Mouse (Mus musculus) left cerebral cortex, adult 2 months (tissue): Measurements from ENCODE around the gene Mical2. TPM values are rescaled to one million over a fixed set of nuclear protein-coding genes. Genes with fewer than 3 reads are reported as not detected.

Source experiments
- DNase-seq, 2 experiments: peaks; one replicate each; pipeline ENCODE4 v3.0.0; 2021 to 2022; ENCODE audit warnings: low spot score in 2 of 2, mixed read lengths in 1 of 2; ENCODE audit errors: extremely low spot score in 1 of 2
- H3K27ac ChIP-seq: fragments of 200-600 bp; 2 replicates; pipeline ENCODE4 v1.8.1; 2022
- H3K4me3 ChIP-seq: fragments of 200-600 bp; 2 replicates; pipeline ENCODE4 v1.8.1; 2022
- CTCF ChIP-seq: fragments of 200-600 bp; IDR thresholded peaks from 2 replicates; pipeline ENCODE4 v1.8.1; 2022; ENCODE audit warnings: antibody characterized with exemption, mild to moderate bottlenecking, moderate library complexity
- intact Hi-C: fragments of 180-260 bp; cut with DNase I; formaldehyde crosslinking; loops from one replicate; pipeline ENCODE4 v1.15.1; 2025
- total RNA-seq, 2 experiments: library from RNA; stranded (reverse); gene quantifications; 2 replicates each; pipeline ENCODE4 v1.2.3; 2021

The Mical2 gene
- total RNA-seq, 2 experiments from 2014 or later: 652 to 703 TPM

DNA sequence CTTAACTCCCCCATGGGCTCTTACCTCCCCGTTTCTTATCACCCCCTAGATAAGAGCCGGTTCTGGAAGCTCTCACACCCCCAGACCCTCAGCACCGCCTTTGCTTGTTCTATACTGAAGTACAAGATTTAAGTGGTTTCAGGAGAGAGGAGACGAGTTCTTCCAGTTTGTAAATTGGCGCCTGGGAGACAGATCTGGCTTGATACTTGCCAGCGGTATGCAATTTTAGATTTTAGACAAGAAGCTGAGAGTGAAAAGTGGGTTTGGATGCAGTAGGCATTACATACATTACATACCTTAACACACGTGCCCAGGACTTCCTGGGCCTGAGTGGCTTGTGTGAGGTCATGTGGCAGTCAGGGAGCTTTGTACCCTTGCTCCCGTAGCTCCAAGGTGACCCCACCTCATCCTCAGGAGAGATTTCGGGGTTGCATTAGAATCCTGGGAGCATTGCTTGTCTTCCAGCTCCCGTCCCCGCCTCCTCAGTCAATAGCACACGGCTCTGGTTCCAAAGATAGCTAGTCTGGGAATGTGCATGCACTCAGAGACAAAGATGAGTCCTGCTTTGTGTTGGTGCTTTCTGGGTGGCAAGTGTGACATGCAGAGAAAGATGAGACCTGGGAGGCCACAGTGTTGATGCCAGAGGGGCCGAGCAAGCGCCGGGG, 43.2 kb downstream of the Mical2 start:
- Histone ChIP-seq H3K27ac (peak overlapping the region; percentile 69), H3K4me3 (no peak overlapping the region)
- intact Hi-C loops: no loop called here
- no peak for DNase-seq
- no peak for TF ChIP-seq CTCF

- Histone ChIP-seq H3K27ac (peak overlapping the region; percentile 56; the same call in 1 of the 2 replicates), H3K4me3 (no peak overlapping the region)
- intact Hi-C loops: no loop called here
- DNase-seq: no peak
- no peak for TF ChIP-seq CTCF
Measured at GRCm38 (mm10) chr7:112270870-112271269, 45.2 kb downstream of the Mical2 start.

- TF ChIP-seq CTCF: no peak
- intact Hi-C loops: no loop called here
- no peak overlapping the region for H3K4me3 ChIP-seq
- no peak overlapping the region for H3K27ac ChIP-seq
- DNase-seq: no peak
Measured at GRCm38 (mm10) chr7:112271627-112272026, 46.0 kb downstream of the Mical2 start.

GRCm38 (mm10) chr7:112272692-112273091, 47.0 kb downstream of the Mical2 start:
- DNase-seq: no peak
- intact Hi-C loops: no loop called here
- Histone ChIP-seq H3K4me3 (no peak overlapping the region), H3K27ac (peak overlapping the region; percentile 41)
- no peak for TF ChIP-seq CTCF

DNA sequence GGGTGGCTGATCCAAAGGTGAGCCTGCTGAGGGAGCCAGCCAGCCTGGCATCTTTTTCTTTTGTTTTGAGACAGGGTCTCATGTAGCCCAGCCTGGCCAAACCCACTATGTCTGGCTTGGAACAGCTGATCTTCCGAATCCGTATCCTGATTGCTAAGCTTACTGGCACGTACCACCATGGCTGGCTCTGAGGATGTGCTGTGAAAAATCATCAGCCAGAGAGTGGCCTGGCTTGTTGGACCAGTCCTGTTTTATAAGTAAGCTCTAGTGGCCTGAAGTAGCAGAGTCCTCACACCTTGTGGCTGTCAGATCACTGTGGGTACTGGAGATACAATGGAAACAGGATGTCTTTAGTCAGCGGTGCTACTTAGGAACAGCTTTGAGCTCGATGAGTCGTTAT, 47.8 kb downstream of the Mical2 start:
- intact Hi-C loops: no loop called here
- no peak for TF ChIP-seq CTCF
- H3K4me3 ChIP-seq: no peak overlapping the region
- DNase-seq: no peak
- peak overlapping the region; percentile 50; the same call in 1 of the 2 replicates for H3K27ac ChIP-seq

DNA sequence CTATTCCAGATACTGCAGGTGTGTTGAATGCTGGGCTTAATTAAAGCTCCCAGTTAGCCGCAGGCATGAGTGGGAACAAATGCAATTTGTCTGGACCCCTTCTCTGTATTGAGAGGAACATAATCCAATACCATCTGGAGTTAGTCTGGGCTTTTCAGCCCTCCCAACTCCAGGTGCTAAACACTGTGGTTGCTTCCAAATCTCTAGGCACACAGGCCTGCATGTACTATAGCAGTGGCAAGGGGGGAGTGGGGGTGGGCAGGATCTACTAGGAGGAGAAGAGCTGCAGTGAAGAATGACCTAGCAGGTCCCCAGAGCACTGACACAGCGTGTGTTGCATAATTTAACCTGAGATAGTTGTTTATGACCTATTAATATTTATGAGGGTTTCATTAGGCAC, 49.0 kb downstream of the Mical2 start:
- DNase-seq: no peak
- no peak overlapping the region for H3K4me3 ChIP-seq
- peak overlapping the region; percentile 28; the same call in 1 of the 2 replicates for H3K27ac ChIP-seq
- intact Hi-C loops: no loop called here
- no peak for TF ChIP-seq CTCF

- no peak for TF ChIP-seq CTCF
- intact Hi-C loops: no loop called here
- H3K27ac ChIP-seq: peak overlapping the region; percentile 24; the same call in 1 of the 2 replicates
Measured at GRCm38 (mm10) chr7:112275093-112275492, 49.4 kb downstream of the Mical2 start.

DNA sequence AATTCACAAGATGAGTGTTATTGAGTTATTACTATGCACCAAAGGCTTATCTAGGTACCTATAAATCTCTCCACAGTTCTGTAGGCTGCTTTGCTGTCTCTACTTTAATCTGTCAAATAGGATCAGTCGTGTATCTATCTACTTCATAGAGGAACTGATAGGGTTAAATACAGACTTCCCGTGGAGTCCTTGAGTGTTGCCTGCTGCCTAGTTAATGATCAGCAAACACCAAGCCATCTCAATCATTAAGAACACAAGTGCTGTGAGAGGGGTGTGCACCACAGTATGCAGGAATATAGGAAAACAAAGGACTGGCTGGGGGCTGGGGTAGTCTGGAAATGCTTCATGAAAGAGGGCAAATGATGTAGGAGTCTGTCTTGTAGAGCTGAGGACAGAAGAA, 50.2 kb downstream of the Mical2 start:
- H3K27ac ChIP-seq: no peak overlapping the region
- TF ChIP-seq CTCF: no peak
- DNase-seq: no peak
- H3K4me3 ChIP-seq: no peak overlapping the region
- intact Hi-C loops: no loop called here

More at GRCm38 (mm10) chr7:112275093-112275492, 49.4 kb downstream of the Mical2 start:
- no peak for DNase-seq
- no peak overlapping the region for H3K4me3 ChIP-seq

- Histone ChIP-seq H3K4me3 (no peak overlapping the region), H3K27ac (0 out of 2 replicates have a peak overlapping the region, but pooled peaks have one; percentile 28)
- intact Hi-C loops: no loop called here
- DNase-seq: no peak
- TF ChIP-seq CTCF: no peak
Measured at GRCm38 (mm10) chr7:112276823-112277222, 51.2 kb downstream of the Mical2 start.

DNA sequence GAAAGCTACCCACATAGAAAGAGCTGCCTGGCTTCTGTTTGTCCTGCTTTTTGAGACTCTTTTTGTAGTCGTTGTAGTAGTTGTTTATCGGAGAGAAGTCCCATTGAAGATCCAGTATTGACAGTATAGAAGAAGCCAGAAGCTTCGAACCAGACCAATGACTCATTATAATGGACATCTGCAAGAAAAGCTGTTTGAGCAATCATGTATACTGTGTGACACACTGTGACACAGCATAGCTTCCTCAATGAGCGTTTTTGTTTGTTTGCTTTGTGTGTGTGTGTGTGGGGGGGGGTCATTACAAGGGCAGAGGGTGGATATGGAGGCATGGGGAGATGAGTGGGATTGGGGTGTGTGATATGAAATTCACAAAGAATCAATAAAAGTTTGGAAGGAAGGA, 53.0 kb downstream of the Mical2 start:
- Histone ChIP-seq H3K4me3 (no peak overlapping the region), H3K27ac (no peak overlapping the region)
- TF ChIP-seq CTCF: no peak
- DNase-seq: no peak
- intact Hi-C loops: no loop called here

DNA sequence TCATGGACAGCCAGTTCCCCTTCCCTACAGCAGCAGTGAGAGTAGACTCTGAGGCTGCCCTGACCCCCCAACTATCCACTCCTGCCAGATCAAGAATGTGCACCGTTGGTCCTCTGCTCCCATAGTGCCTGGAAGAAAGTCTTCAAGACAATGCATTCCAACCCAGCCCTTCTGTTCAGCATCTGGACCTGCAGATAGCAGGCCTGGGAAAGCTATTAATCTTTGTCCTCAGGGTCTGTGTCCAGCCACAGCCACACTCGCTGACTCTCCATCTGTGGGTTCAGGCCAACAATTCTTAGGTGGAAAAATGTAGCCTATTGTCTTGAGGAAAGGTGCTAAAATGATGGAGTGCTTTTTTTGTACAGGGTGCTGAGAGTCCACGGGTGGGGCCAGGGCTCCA, 54.8 kb downstream of the Mical2 start:
- intact Hi-C loops: no loop called here
- TF ChIP-seq CTCF: no peak
- Histone ChIP-seq H3K4me3 (no peak overlapping the region), H3K27ac (no peak overlapping the region)
- DNase-seq: no peak

GRCm38 (mm10) chr7:112283606-112284310, 58.1 kb downstream of the Mical2 start:
- Histone ChIP-seq H3K27ac (peak overlapping the region; percentile 40; the same call in 1 of the 2 replicates), H3K4me3 (no peak overlapping the region)
- no peak for DNase-seq
- no peak for TF ChIP-seq CTCF
- intact Hi-C loops: no loop called here

DNA sequence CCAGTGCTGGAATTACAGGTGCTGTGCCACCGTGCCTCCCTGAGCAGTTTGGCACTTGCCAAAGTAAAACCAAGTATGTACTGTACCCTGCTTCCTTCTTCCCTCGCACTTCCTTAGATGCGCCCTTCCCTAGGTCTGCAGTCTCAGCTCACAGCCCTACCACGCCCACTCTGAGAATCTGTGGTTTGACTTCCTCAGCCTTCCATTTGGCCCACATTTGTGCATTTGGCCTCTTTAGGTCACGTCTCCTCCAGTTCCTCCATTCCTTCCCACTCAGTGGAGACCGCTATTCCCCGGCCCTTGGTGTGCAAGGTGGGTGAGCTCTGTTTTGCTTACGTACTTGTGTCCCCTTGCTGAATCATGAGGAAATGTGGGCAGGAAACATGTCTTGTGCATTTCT, 59.9 kb downstream of the Mical2 start:
- no peak overlapping the region; the same call in 1 of the 2 replicates for H3K27ac ChIP-seq
- DNase-seq: no peak
- TF ChIP-seq CTCF: no peak
- intact Hi-C loops: no loop called here
- no peak overlapping the region for H3K4me3 ChIP-seq
